Mouse (Mus musculus): Measurements from ENCODE around the gene Zcchc2.
A peak's percentile ranks its signal among the peaks of the same experiment; 100 is the strongest.

Zcchc2 gene

GRCm38 (mm10) chr1:105990138-105990821, at the start of gene Zcchc2:
Zcchc2 (plus strand) TSS chr1:105990406.
- peak; percentile 99 for DNase-seq (ENCODE audit: low spot score in 2 of 2)

GRCm38 (mm10) chr1:105944927-105945580, 45.2 kb upstream of the Zcchc2 start:
- no peak for DNase-seq (ENCODE audit: low spot score in 2 of 2)

- DNase-seq (ENCODE audit: low spot score in 2 of 2) = no peak
Observed at GRCm38 (mm10) chr1:105946581-105947540, 43.3 kb upstream of the Zcchc2 start.

- DNase-seq (ENCODE audit: low spot score in 2 of 2) = no peak
Observed at GRCm38 (mm10) chr1:105948352-105948751, 41.9 kb upstream of the Zcchc2 start.

- no peak for DNase-seq (ENCODE audit: low spot score in 2 of 2)
Observed at GRCm38 (mm10) chr1:105953588-105953987, 36.6 kb upstream of the Zcchc2 start.

GRCm38 (mm10) chr1:105954047-105954446, 36.2 kb upstream of the Zcchc2 start:
- no peak for DNase-seq (ENCODE audit: low spot score in 2 of 2)

- DNase-seq (ENCODE audit: low spot score in 2 of 2) = no peak
Observed at GRCm38 (mm10) chr1:105956057-105956456, 34.1 kb upstream of the Zcchc2 start.

- DNase-seq (ENCODE audit: low spot score in 2 of 2) = no peak
Observed at GRCm38 (mm10) chr1:105961472-105961871, 28.7 kb upstream of the Zcchc2 start.

GRCm38 (mm10) chr1:105962084-105962818, 28.0 kb upstream of the Zcchc2 start:
- no peak for DNase-seq (ENCODE audit: low spot score in 2 of 2)

GRCm38 (mm10) chr1:105962852-105963251, 27.4 kb upstream of the Zcchc2 start:
- DNase-seq (ENCODE audit: low spot score in 2 of 2) = no peak

- DNase-seq (ENCODE audit: low spot score in 2 of 2) = no peak
Observed at GRCm38 (mm10) chr1:105964514-105964913, 25.7 kb upstream of the Zcchc2 start.

- no peak for DNase-seq (ENCODE audit: low spot score in 2 of 2)
Observed at GRCm38 (mm10) chr1:105965189-105965588, 25.0 kb upstream of the Zcchc2 start.

GRCm38 (mm10) chr1:105971490-105972170, 18.6 kb upstream of the Zcchc2 start:
- peak in 1 of 2 experiments; percentile 21 for DNase-seq (ENCODE audit: low spot score in 2 of 2)

- no peak for DNase-seq (ENCODE audit: low spot score in 2 of 2)
Observed at GRCm38 (mm10) chr1:105974023-105974422, 16.2 kb upstream of the Zcchc2 start.

- DNase-seq (ENCODE audit: low spot score in 2 of 2) = no peak
Observed at GRCm38 (mm10) chr1:105977446-105978094, 12.6 kb upstream of the Zcchc2 start.

GRCm38 (mm10) chr1:105980849-105981610, 9.2 kb upstream of the Zcchc2 start:
- no peak for DNase-seq (ENCODE audit: low spot score in 2 of 2)

- no peak for DNase-seq (ENCODE audit: low spot score in 2 of 2)
Observed at GRCm38 (mm10) chr1:105982496-105983364, 7.5 kb upstream of the Zcchc2 start.

- no peak for DNase-seq (ENCODE audit: low spot score in 2 of 2)
Observed at GRCm38 (mm10) chr1:105984172-105984571, 6.0 kb upstream of the Zcchc2 start.

- DNase-seq (ENCODE audit: low spot score in 2 of 2) = no peak
Observed at GRCm38 (mm10) chr1:105988171-105988570, 2.0 kb upstream of the Zcchc2 start.

Measured in spleen, postnatal 4 days (tissue).